Mouse (Mus musculus): ENCODE measurements around the gene Ehbp1. TPM values are rescaled to one million over a fixed set of nuclear protein-coding genes. Genes with fewer than 3 reads are reported as not detected.

Ehbp1 gene
- total and polyA plus RNA-seq, 2 experiments from 2014 or later = 12.0 to 45.6 TPM

DNA sequence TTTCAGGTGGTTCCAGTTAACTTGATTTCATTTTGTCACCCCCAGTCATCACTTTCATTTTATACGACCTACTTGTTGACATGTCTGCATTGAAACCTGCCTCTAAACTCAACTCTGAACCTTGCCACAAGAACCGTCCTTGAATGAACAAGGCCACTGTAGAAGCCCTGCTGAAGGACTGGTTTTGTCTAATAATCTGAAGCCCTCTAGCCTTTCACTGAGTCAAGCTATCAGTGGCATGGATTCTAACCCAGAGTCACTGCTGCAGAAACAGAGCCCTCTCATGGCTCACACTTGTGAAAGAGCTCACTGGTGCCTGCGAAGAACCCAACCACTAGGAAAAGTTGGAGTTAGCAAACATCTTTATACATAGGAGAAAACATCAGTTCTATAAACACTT, 142.2 kb downstream of the Ehbp1 start:
- H3K9ac ChIP-seq = no peak overlapping the region
- ATAC-seq = no peak
- no peak for DNase-seq
- no peak overlapping the region for H3K4me2 ChIP-seq (ENCODE audit: low read depth)
- no peaks in the 10 kb centered on the region for H3K4me1 ChIP-seq (ENCODE audit: insufficient read depth)
- no peak for TF ChIP-seq CTCF (IDR thresholded peaks at IDR 0.05; ENCODE audit: low read depth)
- no peaks in the 10 kb centered on the region for H3K27me3 ChIP-seq (ENCODE audit: insufficient read depth, low read length)
- H3K9me3 ChIP-seq (ENCODE audit: low read length) = no peaks in the 10 kb centered on the region
- H3K36me3 ChIP-seq (ENCODE audit: insufficient read depth) = no peaks in the 10 kb centered on the region
- WGBS = 36% methylated on average over 3 of the region's 3 CpGs
- no peak overlapping the region for H3K27ac ChIP-seq (ENCODE audit: low read depth, low read length)
- H3K4me3 ChIP-seq (ENCODE audit: low read depth, low read length) = no peak overlapping the region

DNA sequence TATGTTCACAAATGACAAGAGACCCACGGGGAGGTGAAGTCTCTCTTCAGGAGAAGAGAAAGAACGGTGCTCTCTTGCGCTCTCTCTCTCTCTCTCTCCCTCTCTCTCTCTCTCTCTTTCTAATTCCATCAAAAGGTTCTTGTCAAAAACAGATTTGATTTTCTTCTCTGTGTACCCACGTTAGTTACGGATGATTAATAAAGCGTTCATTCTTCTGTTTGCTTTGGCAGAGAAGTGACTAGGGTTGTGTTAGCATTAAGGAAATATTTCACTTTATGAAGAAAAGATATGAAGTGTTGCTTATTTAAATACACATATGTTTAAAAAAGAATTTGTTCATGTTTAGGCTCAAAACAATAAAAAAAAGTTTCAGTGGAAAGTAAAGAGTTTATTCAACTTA, 143.7 kb downstream of the Ehbp1 start:
- no peaks in the 10 kb centered on the region for H3K4me1 ChIP-seq (ENCODE audit: insufficient read depth)
- H3K9me3 ChIP-seq (ENCODE audit: low read length) = no peaks in the 10 kb centered on the region
- TF ChIP-seq CTCF (IDR thresholded peaks at IDR 0.05; ENCODE audit: low read depth) = no peak
- DNase-seq (no peak), ATAC-seq (no peak)
- no peak overlapping the region for H3K9ac ChIP-seq
- H3K27me3 ChIP-seq (ENCODE audit: insufficient read depth, low read length) = no peaks in the 10 kb centered on the region
- H3K27ac ChIP-seq (ENCODE audit: low read depth, low read length) = no peak overlapping the region
- H3K4me3 ChIP-seq (ENCODE audit: low read depth, low read length) = no peak overlapping the region
- WGBS = 32% methylated on average over 6 of the region's 6 CpGs
- H3K36me3 ChIP-seq (ENCODE audit: insufficient read depth) = no peaks in the 10 kb centered on the region
- H3K4me2 ChIP-seq (ENCODE audit: low read depth) = no peak overlapping the region

DNA sequence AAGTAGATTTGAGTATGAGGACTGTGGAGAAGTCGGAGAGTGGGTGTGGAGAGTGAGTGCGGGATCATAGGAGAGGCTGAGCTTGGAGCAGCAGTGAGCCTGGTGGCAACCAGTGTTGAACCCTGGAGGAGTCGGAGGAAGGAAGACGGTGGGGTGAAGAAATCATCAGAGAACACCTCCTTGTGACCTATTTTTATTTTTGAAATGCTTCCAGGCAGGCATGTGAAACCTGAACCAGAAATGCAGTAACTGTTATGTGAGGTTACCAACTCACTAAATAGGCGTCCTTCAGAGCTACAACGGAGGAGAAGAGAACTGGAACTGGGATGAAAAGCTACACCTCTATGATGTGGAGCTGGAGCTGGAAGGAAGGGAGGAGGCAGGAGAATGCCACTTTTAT, 144.2 kb downstream of the Ehbp1 start:
- H3K9ac ChIP-seq = no peak overlapping the region
- DNase-seq = no peak
- no peaks in the 10 kb centered on the region for H3K9me3 ChIP-seq (ENCODE audit: low read length)
- H3K4me2 ChIP-seq (ENCODE audit: low read depth) = no peak overlapping the region
- ATAC-seq = no peak
- H3K4me3 ChIP-seq (ENCODE audit: low read depth, low read length) = no peak overlapping the region
- H3K27ac ChIP-seq (ENCODE audit: low read depth, low read length) = no peak overlapping the region
- no peaks in the 10 kb centered on the region for H3K36me3 ChIP-seq (ENCODE audit: insufficient read depth)
- no peak for TF ChIP-seq CTCF (IDR thresholded peaks at IDR 0.05; ENCODE audit: low read depth)
- H3K4me1 ChIP-seq (ENCODE audit: insufficient read depth) = no peaks in the 10 kb centered on the region
- WGBS = 70% methylated on average over 6 of the region's 6 CpGs
- no peaks in the 10 kb centered on the region for H3K27me3 ChIP-seq (ENCODE audit: insufficient read depth, low read length)

DNA sequence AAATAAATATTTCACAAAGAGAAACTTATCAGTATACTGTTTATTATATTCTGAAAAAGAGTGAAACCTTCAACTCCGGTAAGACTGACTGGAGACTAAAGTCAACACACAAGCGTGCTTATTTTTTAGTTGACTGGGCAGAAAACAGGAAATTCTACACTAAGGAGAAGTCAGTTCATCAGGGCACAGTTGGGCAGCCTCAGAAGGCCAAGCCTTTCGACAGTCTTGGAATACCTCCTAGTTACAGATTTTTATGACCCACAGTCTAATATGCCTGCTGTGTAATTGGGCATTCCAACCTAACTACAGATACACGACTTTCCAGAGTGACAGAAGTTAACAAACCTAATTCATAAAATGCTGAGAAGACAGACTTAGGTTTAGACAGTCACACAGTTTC, 145.3 kb downstream of the Ehbp1 start:
- 73% methylated on average over 4 of the region's 4 CpGs for WGBS
- no peak for ATAC-seq
- TF ChIP-seq CTCF (IDR thresholded peaks at IDR 0.05; ENCODE audit: low read depth) = no peak
- Histone ChIP-seq H3K9ac (no peak overlapping the region), H3K4me1 (ENCODE audit: insufficient read depth) (no peaks in the 10 kb centered on the region), H3K27ac (ENCODE audit: low read depth, low read length) (no peak overlapping the region), H3K4me2 (ENCODE audit: low read depth) (no peak overlapping the region), H3K36me3 (ENCODE audit: insufficient read depth) (no peaks in the 10 kb centered on the region), H3K4me3 (ENCODE audit: low read depth, low read length) (no peak overlapping the region), H3K27me3 (ENCODE audit: insufficient read depth, low read length) (no peaks in the 10 kb centered on the region), H3K9me3 (ENCODE audit: low read length) (no peaks in the 10 kb centered on the region)
- no peak for DNase-seq

DNA sequence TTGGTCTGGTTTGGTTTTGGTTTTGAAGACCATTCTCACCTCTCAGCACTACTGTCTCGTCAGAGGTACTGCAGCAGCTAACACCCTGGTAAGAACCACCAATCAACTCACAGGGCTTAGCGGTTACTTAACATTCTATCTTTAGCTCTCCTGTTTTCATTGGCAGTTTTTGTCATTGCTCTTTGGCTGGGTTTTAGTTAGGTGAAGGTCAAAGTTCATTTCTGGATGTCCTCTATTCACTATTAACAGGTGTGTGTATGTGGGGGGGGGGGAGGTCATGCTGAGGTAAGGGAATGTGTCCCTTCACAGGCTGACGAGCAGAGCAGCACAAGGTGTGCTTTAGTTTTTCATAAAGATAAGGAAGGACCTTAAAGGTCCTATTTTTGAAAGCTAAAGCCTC, 147.5 kb downstream of the Ehbp1 start:
- TF ChIP-seq CTCF (IDR thresholded peaks at IDR 0.05; ENCODE audit: low read depth) = no peak
- Histone ChIP-seq H3K4me3 (ENCODE audit: low read depth, low read length) (no peak overlapping the region), H3K36me3 (ENCODE audit: insufficient read depth) (no peaks in the 10 kb centered on the region), H3K4me1 (ENCODE audit: insufficient read depth) (no peaks in the 10 kb centered on the region), H3K27ac (ENCODE audit: low read depth, low read length) (no peak overlapping the region), H3K4me2 (ENCODE audit: low read depth) (no peak overlapping the region), H3K27me3 (ENCODE audit: insufficient read depth, low read length) (no peaks in the 10 kb centered on the region), H3K9me3 (ENCODE audit: low read length) (no peaks in the 10 kb centered on the region), H3K9ac (no peak overlapping the region)
- WGBS = 68% methylated on average over 3 of the region's 3 CpGs
- no peak for ATAC-seq
- no peak for DNase-seq

DNA sequence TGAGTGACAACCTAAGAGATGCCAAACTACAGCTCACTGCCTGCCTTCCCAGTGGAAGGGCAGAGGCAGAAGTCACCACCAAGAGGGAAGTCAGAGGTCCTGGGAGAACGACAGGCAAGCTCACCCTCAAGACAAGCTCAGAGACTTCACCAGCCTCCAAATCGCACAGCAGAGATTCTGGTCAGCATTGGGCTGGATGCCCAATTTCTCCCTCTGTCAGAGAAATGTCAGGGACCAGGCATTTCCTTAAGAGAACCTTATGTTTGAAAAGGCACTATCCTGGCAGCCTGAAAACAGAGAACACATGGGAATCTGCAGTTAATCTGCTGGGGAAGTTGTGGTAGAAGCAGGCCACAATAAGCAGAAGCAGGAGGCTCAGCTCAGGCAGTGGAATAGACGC, 151.5 kb downstream of the Ehbp1 start:
- no peaks in the 10 kb centered on the region for H3K36me3 ChIP-seq (ENCODE audit: insufficient read depth)
- WGBS = 62% methylated on average over 3 of the region's 3 CpGs
- H3K9ac ChIP-seq = no peak overlapping the region
- H3K4me1 ChIP-seq (ENCODE audit: insufficient read depth) = no peaks in the 10 kb centered on the region
- no peak for TF ChIP-seq CTCF (IDR thresholded peaks at IDR 0.05; ENCODE audit: low read depth)
- no peak for DNase-seq
- no peak overlapping the region for H3K4me2 ChIP-seq (ENCODE audit: low read depth)
- no peak overlapping the region for H3K4me3 ChIP-seq (ENCODE audit: low read depth, low read length)
- H3K27me3 ChIP-seq (ENCODE audit: insufficient read depth, low read length) = no peaks in the 10 kb centered on the region
- H3K9me3 ChIP-seq (ENCODE audit: low read length) = no peaks in the 10 kb centered on the region
- ATAC-seq = no peak
- no peak overlapping the region for H3K27ac ChIP-seq (ENCODE audit: low read depth, low read length)

DNA sequence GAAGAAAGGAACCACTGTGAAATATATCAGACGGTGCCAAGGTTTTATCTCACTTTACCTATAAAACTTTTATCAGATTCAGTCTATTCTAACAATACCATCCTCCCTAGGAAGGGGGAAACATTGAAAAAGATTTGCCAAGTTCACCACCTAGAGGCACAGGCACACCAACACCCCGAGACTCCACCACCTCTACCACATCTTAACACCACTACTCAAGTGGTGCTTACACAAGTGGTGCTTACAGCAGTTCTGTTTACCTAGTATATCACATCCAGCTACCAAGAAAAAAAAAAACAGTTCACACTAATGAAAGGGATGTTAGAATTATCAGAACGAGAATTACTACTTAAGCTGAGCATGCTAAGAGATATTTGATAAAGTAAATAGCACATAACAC, 152.1 kb downstream of the Ehbp1 start:
- Histone ChIP-seq H3K4me2 (ENCODE audit: low read depth) (no peak overlapping the region), H3K9me3 (ENCODE audit: low read length) (no peaks in the 10 kb centered on the region), H3K36me3 (ENCODE audit: insufficient read depth) (no peaks in the 10 kb centered on the region), H3K4me3 (ENCODE audit: low read depth, low read length) (no peak overlapping the region), H3K27ac (ENCODE audit: low read depth, low read length) (no peak overlapping the region), H3K4me1 (ENCODE audit: insufficient read depth) (no peaks in the 10 kb centered on the region), H3K9ac (no peak overlapping the region), H3K27me3 (ENCODE audit: insufficient read depth, low read length) (no peaks in the 10 kb centered on the region)
- ATAC-seq = no peak
- DNase-seq = no peak
- WGBS = 87% methylated on average over 3 of the region's 3 CpGs
- no peak for TF ChIP-seq CTCF (IDR thresholded peaks at IDR 0.05; ENCODE audit: low read depth)

Data from forebrain, postnatal 0 days (tissue).